Mouse (Mus musculus) limb, embryonic 12.5 days (tissue): Measurements from ENCODE around the gene Gm6812. TPM values are rescaled to one million over a fixed set of nuclear protein-coding genes. Genes with fewer than 3 reads are reported as not detected.
"Not testable (repeated sequence)": the region's sequence is repeated elsewhere in the genome, so short reads cannot be mapped to it uniquely, and the experiment has no call there.

ENCODE experiments used
- ATAC-seq: fragments of 200-750 bp; cut with Nextera tagmentation; 2 replicates; pipeline ENCODE4 v1.8.0; 2017; ENCODE audit warnings: low read depth, moderate TSS enrichment; ENCODE audit not compliant: insufficient number of reproducible peaks, insufficient read depth, low FRiP score, low TSS enrichment
- H3K27ac ChIP-seq: fragments of 300-500 bp; sonication (generic); 2 replicates; pipeline ENCODE4 v1.5.1; 2016; ENCODE audit warnings: mild to moderate bottlenecking, moderate library complexity
- H3K27me3 ChIP-seq: fragments of 300-500 bp; sonication (generic); 2 replicates; pipeline ENCODE4 v1.6.1; 2016; ENCODE audit warnings: mild to moderate bottlenecking, moderate library complexity
- H3K36me3 ChIP-seq: fragments of 300-500 bp; sonication (generic); 2 replicates; pipeline ENCODE4 v1.6.1; 2016; ENCODE audit warnings: mild to moderate bottlenecking, moderate library complexity
- H3K4me1 ChIP-seq: fragments of 300-500 bp; sonication (generic); replicated peaks from 2 replicates; pipeline ENCODE4 v1.6.1; 2016
- H3K4me2 ChIP-seq: fragments of 300-500 bp; sonication (generic); 2 replicates; pipeline ENCODE4 v1.6.1; 2016; ENCODE audit warnings: mild to moderate bottlenecking, moderate library complexity
- H3K4me3 ChIP-seq: fragments of 300-500 bp; sonication (generic); replicated peaks from 2 replicates; pipeline ENCODE4 v1.5.1; 2016; ENCODE audit warnings: mild to moderate bottlenecking
- H3K9ac ChIP-seq: fragments of 300-500 bp; sonication (generic); replicated peaks from 2 replicates; pipeline ENCODE4 v1.6.1; 2016; ENCODE audit warnings: mild to moderate bottlenecking, moderate library complexity
- H3K9me3 ChIP-seq: fragments of 300-500 bp; sonication (generic); 2 replicates; pipeline ENCODE4 v1.6.1; 2016; ENCODE audit warnings: mild to moderate bottlenecking, moderate library complexity
- WGBS: fragments of 180-500 bp; shearing (Covaris S2); methylation state at CpG from one replicate; pipeline ENCODE4 v1.1.7; 2016; 5-methylcytosine and 5-hydroxymethylcytosine counted together
- polyA plus RNA-seq: library from polyadenylated mRNA; unstranded; fragments of >200 nt; fragmentation: Nextera tagmentation; extraction: Ambion mirVana; gene quantifications from 2 replicates; pipeline ENCODE4 v1.2.1, GENCODE M21; 2016

Gene Gm6812
- polyA plus RNA-seq, result not detected in 2 replicates

- not testable (repeated sequence) for H3K36me3 ChIP-seq, H3K4me2 ChIP-seq, ATAC-seq, H3K27ac ChIP-seq, H3K9me3 ChIP-seq, H3K9ac ChIP-seq, H3K4me1 ChIP-seq, H3K4me3 ChIP-seq, H3K27me3 ChIP-seq
- WGBS, result 69% methylated on average over 5 of the region's 5 CpGs
These were observed at the start of gene Gm6812 for GRCm38 (mm10) chrX:68892953-68893352. Gm6812 (minus strand) TSS chrX:68893053.

GRCm38 (mm10) chrX:68865145-68865544, 27.7 kb downstream of the Gm6812 start:
- no peak overlapping the region for H3K4me3 ChIP-seq
- H3K27ac ChIP-seq, result no peak overlapping the region
- ATAC-seq, result no peak
- H3K9me3 ChIP-seq, result no peaks in the 10 kb centered on the region
- H3K4me1 ChIP-seq, result no peaks in the 10 kb centered on the region
- H3K4me2 ChIP-seq, result no peak overlapping the region
- 40% methylated on average over 2 of the region's 2 CpGs for WGBS
- H3K36me3 ChIP-seq, result no peaks in the 10 kb centered on the region
- H3K27me3 ChIP-seq, result no peaks in the 10 kb centered on the region
- H3K9ac ChIP-seq, result no peak overlapping the region

Other genes with a start within 250 kb of the Gm6812 start
- gene Fmr1, start 214.5 kb downstream of the Gm6812 start, polyA plus RNA-seq, result 85.6 and 86.5 TPM in 2 replicates
- not detected in 2 replicates for gene Fmr1nb, start 131.2 kb downstream of the Gm6812 start, polyA plus RNA-seq
- gene Gm14698, start 72.0 kb downstream of the Gm6812 start, polyA plus RNA-seq, result 4.2 TPM in 2 replicates